Mouse (Mus musculus) heart, embryonic 10.5 days (tissue): ENCODE measurements around the gene Alpl. TPM values are rescaled to one million over a fixed set of nuclear protein-coding genes. Genes with fewer than 3 reads are reported as not detected.

ENCODE experiments used
- DNase-seq: peaks from one replicate; pipeline ENCODE4 v3.0.0-alpha.2; 2017; ENCODE audit warnings: low spot score
- H3K27ac ChIP-seq: fragments of 300-500 bp; sonication (generic); 2 replicates; pipeline ENCODE4 v1.5.1; 2016; ENCODE audit warnings: mild to moderate bottlenecking
- H3K27me3 ChIP-seq: fragments of 300-500 bp; sonication (generic); 2 replicates; pipeline ENCODE4 v1.6.1; 2016; ENCODE audit warnings: mild to moderate bottlenecking; ENCODE audit not compliant: poor library complexity, insufficient read depth, severe bottlenecking
- H3K36me3 ChIP-seq: fragments of 300-500 bp; sonication (generic); 2 replicates; pipeline ENCODE4 v1.6.1; 2016; ENCODE audit warnings: mild to moderate bottlenecking, moderate library complexity
- H3K4me1 ChIP-seq: fragments of 300-500 bp; sonication (generic); 2 replicates; pipeline ENCODE4 v1.6.1; 2016; ENCODE audit warnings: mild to moderate bottlenecking
- H3K4me3 ChIP-seq: fragments of 300-500 bp; sonication (generic); 2 replicates; pipeline ENCODE4 v1.5.1; 2016; ENCODE audit warnings: mild to moderate bottlenecking, moderate library complexity
- H3K9me3 ChIP-seq: fragments of 300-500 bp; sonication (generic); 2 replicates; pipeline ENCODE4 v1.6.1; 2016; ENCODE audit warnings: mild to moderate bottlenecking, moderate library complexity
- WGBS: fragments of 180-500 bp; shearing (Covaris S2); methylation state at CpG from one replicate; pipeline ENCODE4 v1.1.7; 2016; 5-methylcytosine and 5-hydroxymethylcytosine counted together
- polyA plus RNA-seq: library from polyadenylated mRNA; unstranded; fragments of >200 nt; fragmentation: Nextera tagmentation; extraction: Ambion mirVana; gene quantifications from 2 replicates; pipeline ENCODE4 v1.2.1, GENCODE M21; 2016

The Alpl gene
- polyA plus RNA-seq, 1 experiment from 2014 or later: 4.5 TPM

DNA sequence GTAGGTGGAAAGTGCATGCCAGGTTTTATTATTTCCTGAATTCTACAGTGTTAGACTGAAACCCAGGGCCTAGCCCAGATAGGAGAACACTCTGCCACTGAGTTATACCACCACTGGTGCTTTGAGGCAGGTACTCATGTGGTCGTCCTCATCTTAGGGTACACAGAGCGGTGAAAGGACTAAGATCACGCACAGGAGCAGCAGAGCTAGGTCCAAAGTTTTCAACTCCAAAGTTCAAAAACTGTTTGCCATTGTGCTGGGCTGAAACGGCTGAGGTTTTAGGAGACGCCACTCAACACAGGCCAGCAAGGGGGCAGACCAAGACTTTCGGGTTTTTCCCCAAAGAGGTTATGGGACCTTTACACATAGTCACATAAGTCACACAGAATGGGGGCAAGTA, 21.7 kb downstream of the Alpl start:
- 88% methylated on average over 6 of the region's 6 CpGs for WGBS
- DNase-seq: no peak
- no peaks in the 10 kb centered on the region for H3K36me3 ChIP-seq
- no peaks in the 10 kb centered on the region for H3K9me3 ChIP-seq
- H3K4me3 ChIP-seq: no peak overlapping the region
- H3K27me3 ChIP-seq: peaks cover 20% of the 10 kb centered on the region; the same call in 1 of the 2 replicates
- H3K4me1 ChIP-seq: peaks cover 24% of the 10 kb centered on the region
- H3K27ac ChIP-seq: no peak overlapping the region

DNA sequence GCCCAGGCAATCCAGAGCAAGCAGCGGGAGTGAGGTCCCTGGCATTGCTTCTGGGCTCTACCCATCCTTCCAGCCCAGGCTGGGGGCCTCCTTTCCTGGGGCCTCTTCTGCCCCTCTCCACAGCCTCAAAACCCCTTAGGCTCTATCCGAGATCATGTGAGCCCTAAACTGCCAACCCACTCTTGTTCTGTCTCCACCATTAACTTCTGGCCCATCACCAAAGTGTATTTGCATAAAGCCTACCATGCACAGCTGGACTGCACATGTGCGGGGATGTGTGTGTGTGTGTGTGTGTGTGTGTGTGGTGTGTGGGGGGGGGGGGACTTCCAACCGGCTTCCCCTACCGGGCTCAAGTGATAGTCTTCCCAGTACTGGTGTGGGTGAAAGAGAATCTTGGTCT, 22.2 kb downstream of the Alpl start:
- Histone ChIP-seq H3K9me3 (no peaks in the 10 kb centered on the region), H3K4me3 (no peak overlapping the region), H3K27ac (no peak overlapping the region), H3K27me3 (peaks cover 21% of the 10 kb centered on the region; the same call in 1 of the 2 replicates), H3K36me3 (no peaks in the 10 kb centered on the region), H3K4me1 (peaks cover 29% of the 10 kb centered on the region)
- DNase-seq: no peak
- WGBS: 78% methylated on average over 5 of the region's 5 CpGs

DNA sequence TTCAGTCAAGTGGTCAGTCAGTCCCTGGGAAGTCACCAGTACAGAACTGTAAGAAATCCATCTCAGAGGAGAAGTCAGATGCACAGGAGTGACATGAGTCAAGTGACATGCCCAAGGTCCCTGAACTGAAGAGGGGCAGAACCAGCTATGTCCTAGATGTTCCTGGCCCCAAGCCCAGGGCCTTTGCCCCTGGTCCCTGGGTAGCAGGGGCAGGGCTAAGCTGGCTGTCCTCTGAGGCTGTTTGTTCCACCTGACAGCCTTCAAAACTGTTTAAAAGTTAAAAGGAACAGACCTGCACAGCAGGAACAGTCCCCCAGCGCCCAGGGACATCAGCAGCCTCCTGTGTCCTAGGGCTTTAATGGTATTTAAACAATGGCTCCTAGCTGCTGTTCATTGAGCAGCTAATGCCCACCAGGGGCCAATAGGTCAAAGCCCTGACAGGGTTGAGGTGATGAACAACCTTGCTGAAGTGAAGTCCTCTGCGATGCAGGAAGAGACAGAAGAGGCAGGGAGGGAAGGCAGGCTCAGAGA, 22.8 kb downstream of the Alpl start:
- H3K9me3 ChIP-seq: no peaks in the 10 kb centered on the region
- no peak overlapping the region for H3K27ac ChIP-seq
- H3K36me3 ChIP-seq: no peaks in the 10 kb centered on the region
- H3K27me3 ChIP-seq: peaks cover 26% of the 10 kb centered on the region; the same call in 1 of the 2 replicates
- 36% methylated on average over 2 of the region's 2 CpGs for WGBS
- peaks cover 34% of the 10 kb centered on the region for H3K4me1 ChIP-seq
- no peak overlapping the region for H3K4me3 ChIP-seq
- no peak for DNase-seq

DNA sequence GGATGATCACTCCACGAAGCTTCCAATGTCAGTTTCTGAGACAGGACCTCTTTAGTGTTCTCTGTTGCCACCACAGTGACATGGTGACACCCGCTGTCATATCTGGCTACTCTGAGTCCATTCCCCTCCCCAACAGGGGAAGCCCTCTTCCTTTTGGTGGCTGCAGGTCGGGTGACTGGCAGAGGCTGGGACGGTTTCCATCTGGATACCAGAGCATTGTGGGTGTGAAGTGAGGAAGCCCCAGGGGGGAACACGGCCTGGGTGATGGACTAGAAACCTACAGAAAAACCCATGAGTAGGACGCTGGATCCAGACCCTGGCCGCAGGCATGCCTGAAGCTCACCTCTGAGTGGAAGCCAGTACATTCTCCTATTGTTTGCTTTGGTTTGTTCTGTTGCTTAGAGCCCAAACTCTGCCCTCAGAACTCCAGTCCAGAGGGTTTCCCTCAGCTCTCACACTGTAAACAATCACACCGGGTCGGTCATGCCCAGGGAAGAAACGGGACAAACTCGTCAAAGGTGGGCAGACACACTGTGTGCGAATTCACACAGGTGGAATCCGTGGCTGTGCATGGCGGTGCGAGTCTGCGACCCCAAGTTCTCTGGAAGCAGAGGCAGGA, 23.6 kb downstream of the Alpl start:
- Histone ChIP-seq H3K36me3 (no peaks in the 10 kb centered on the region), H3K27me3 (peaks cover 32% of the 10 kb centered on the region; the same call in 1 of the 2 replicates), H3K9me3 (no peaks in the 10 kb centered on the region), H3K4me3 (no peak overlapping the region), H3K27ac (no peak overlapping the region), H3K4me1 (peaks cover 40% of the 10 kb centered on the region)
- no peak for DNase-seq
- WGBS: 76% methylated on average over 16 of the region's 16 CpGs

DNA sequence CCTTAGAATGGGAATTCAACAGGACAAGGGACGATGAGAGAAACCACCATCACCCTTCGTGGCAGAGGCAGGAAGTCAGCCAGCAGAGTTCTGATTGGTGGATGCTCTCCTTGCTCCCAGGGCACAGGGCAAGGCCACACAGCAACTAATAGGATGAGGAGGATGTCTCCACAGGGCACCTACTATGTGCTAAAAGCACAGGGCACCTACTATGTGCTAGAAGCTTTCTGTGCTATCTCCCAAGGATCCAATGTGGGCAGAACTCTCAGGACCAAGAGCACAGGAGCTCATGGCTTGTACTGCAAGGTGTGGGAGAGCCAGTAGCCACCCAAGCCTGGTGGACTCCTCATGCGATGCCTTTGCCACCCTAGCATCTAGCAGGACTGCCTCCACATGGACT, 24.4 kb downstream of the Alpl start:
- DNase-seq: no peak
- H3K36me3 ChIP-seq: no peaks in the 10 kb centered on the region
- 59% methylated on average over 3 of the region's 3 CpGs for WGBS
- no peaks in the 10 kb centered on the region for H3K9me3 ChIP-seq
- H3K4me1 ChIP-seq: peaks cover 41% of the 10 kb centered on the region
- no peak overlapping the region for H3K4me3 ChIP-seq
- no peak overlapping the region for H3K27ac ChIP-seq
- H3K27me3 ChIP-seq: peaks cover 32% of the 10 kb centered on the region; the same call in 1 of the 2 replicates

DNA sequence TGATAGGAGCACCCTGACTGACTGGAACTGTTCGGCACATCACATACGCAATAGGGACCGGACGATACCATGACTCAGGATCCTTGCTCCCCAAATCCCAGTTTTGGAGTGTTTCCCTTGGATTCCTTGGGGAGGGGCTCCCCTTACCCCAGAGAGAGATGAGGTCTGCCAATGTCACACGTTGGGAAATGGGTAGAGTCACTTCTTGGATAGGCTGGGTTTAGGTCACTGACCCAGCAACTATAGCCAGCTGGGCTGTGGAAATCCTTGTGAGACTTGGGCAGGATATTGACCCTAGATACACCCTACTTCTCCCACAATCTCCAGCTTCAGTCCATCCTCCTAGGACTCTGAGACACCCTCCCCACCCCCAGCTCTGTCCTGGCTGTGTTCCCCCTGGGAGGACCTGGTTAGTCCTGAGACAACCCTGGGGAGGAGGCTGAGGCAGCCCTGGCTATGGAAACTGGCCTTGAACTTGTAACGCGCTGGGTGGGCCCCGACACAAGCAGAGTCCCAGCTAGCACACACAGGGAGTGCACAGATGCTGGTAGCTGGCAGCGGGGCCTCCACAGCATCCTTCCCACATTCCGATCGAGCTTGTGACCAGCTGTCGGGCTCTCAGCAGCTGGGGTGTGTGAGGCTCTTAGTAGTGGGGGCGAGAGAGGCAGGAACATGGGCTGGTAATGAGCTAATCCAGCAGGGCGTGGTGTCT, 25.1 kb downstream of the Alpl start:
- peak overlapping the region; percentile 25; the same call in 1 of the 2 replicates for H3K27ac ChIP-seq
- no peaks in the 10 kb centered on the region for H3K9me3 ChIP-seq
- H3K27me3 ChIP-seq: peaks cover 32% of the 10 kb centered on the region; the same call in 1 of the 2 replicates
- H3K4me1 ChIP-seq: peaks cover 48% of the 10 kb centered on the region
- H3K36me3 ChIP-seq: no peaks in the 10 kb centered on the region
- H3K4me3 ChIP-seq: no peak overlapping the region
- no peak for DNase-seq
- 58% methylated on average over 14 of the region's 14 CpGs for WGBS

DNA sequence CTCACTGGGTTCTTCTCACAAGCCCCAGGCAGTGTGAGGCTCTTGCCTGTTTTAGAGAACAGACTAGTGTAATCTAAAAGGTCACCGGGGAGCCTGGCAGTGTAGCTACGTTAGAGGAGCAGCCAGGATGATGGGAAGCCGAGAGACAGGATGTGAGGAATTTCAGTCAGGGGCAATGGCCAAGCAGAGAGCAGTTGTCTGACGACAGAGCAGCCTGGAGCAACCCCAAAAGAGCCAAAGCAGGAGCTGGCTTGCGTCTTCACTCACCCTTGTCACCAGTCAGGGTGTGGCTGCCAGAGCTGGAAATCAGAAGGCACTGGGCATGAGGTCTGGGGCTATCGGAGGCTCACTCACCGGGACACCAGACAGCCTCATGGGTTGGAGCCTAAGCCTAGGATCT, 26.5 kb downstream of the Alpl start:
- H3K9me3 ChIP-seq: no peaks in the 10 kb centered on the region
- peak overlapping the region; percentile 52 for H3K27ac ChIP-seq
- no peaks in the 10 kb centered on the region for H3K36me3 ChIP-seq
- H3K4me3 ChIP-seq: no peak overlapping the region
- H3K27me3 ChIP-seq: peaks cover 32% of the 10 kb centered on the region; the same call in 1 of the 2 replicates
- H3K4me1 ChIP-seq: peaks cover 59% of the 10 kb centered on the region
- DNase-seq: no peak
- 15% methylated on average over 7 of the region's 7 CpGs for WGBS

DNA sequence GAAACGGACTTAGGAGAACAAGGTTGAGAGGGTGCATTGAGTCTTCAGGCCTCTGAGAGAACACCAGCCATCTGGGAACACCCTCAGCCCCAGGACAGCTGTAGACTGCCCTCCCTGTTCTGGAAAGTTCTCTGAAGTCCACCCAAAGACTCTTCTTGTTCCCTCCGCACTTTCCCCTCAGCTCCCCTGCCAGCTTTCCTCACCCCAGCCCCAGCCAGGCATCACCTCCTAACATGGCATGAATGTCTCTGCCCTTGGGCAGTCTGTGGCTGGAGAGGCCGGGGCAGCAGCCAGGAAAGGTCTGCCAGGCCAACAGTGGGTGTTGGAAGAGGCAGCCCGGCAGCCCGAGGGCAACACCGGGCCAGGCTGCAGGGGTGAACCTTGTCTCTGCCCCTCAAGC, 27.4 kb downstream of the Alpl start:
- Histone ChIP-seq H3K27me3 (peaks cover 31% of the 10 kb centered on the region; the same call in 1 of the 2 replicates), H3K9me3 (no peaks in the 10 kb centered on the region), H3K4me1 (peaks cover 66% of the 10 kb centered on the region), H3K27ac (peak overlapping the region; percentile 10; the same call in 1 of the 2 replicates), H3K36me3 (no peaks in the 10 kb centered on the region), H3K4me3 (no peak overlapping the region)
- no peak for DNase-seq
- 73% methylated on average over 6 of the region's 6 CpGs for WGBS

DNA sequence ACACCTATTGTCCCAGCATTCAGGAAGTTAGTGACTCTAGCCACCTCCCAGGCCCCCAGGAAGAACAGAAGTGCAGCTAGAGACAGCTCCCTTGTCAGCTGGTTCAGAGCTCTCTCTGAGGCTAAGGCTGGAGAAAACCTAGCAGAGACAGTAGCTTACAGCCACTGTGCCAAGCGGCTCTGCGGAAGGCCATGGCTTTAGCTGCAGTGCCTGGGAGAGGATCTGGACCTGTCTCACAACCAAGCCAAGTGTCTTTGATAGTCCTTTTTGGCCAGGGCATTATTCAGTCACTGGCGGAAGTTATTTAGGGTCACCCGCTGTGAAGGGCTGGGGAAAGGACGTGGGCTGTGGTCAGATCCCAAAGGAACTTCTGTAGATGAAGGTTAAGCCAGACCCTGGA, 27.8 kb downstream of the Alpl start:
- H3K4me1 ChIP-seq: peaks cover 63% of the 10 kb centered on the region
- no peaks in the 10 kb centered on the region for H3K9me3 ChIP-seq
- 82% methylated on average over 5 of the region's 5 CpGs for WGBS
- no peak for DNase-seq
- H3K27ac ChIP-seq: 0 out of 2 replicates have a peak overlapping the region, but pooled peaks have one; percentile 31
- peaks cover 26% of the 10 kb centered on the region; the same call in 1 of the 2 replicates for H3K27me3 ChIP-seq
- H3K36me3 ChIP-seq: no peaks in the 10 kb centered on the region
- H3K4me3 ChIP-seq: no peak overlapping the region

DNA sequence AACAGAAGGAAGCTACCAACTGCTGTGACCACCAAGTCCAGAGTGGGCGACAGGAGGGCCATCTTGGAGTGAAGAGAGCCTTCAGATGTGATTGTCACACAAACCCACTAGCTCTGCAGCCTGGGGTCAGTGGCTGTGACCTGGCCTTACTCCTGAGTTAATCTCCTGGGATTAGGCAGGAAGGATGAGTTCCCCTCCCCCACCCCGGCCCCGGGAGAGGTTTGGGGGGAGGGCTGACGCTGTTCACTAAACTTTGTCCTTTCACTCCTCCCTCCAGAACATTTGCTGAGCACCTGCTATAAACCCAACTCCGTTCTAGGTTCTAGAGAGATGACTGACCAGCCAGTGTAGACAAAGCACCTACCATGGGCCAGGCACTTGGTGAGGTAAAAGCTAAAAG, 29.8 kb downstream of the Alpl start:
- Histone ChIP-seq H3K4me3 (no peak overlapping the region), H3K27ac (peak overlapping the region; percentile 44; the same call in 1 of the 2 replicates), H3K4me1 (peaks cover 58% of the 10 kb centered on the region), H3K9me3 (no peaks in the 10 kb centered on the region), H3K27me3 (peaks cover 19% of the 10 kb centered on the region; the same call in 1 of the 2 replicates), H3K36me3 (no peaks in the 10 kb centered on the region)
- no peak for DNase-seq
- WGBS: 23% methylated on average over 5 of the region's 5 CpGs

DNA sequence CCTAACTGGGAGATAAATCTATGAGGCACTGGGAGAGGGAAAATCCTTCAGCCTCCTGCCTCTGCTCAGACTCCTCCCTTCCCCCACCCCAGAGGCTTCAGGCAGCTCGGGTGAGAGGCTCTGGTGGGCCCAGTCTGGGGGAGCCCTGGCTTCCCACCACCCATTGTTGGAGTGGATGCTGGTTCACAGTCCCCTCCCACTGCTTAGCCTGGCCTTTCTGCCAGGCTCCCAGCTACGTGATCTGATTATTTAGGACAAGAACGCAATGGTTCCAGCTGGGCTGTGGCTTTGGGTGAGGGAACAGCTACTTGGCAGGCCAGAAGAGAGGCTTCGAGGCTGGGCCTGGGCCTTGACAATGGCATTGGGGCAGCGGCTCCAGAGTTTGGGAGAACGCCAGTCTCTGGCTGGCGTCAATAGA, 30.6 kb downstream of the Alpl start:
- Histone ChIP-seq H3K27ac (peak overlapping the region; percentile 44; the same call in 1 of the 2 replicates), H3K36me3 (no peaks in the 10 kb centered on the region), H3K9me3 (no peaks in the 10 kb centered on the region), H3K27me3 (0 out of 2 replicates have a peak, but pooled peaks cover 12% of the 10 kb centered on the region), H3K4me1 (peaks cover 51% of the 10 kb centered on the region), H3K4me3 (no peak overlapping the region)
- no peak for DNase-seq
- WGBS: 48% methylated on average over 7 of the region's 7 CpGs

DNA sequence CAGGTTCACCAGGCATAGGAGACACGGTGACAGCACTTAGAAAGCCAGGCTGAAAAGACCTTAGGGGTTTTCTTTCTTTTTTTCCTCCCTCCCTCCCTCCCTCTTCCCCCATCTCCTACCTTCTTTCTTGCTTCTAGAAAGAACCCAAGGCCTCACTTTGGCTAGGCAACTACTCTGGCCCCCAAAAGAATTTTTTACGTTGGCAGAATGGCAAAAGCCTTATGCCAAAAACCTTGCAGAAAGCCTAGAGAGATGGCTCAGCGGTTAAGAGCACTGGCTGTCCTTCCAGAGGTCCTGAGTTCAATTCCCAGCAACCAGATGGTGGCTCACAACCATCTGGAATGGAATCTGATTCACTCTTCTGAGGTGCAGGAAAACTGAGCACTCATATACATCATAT, 31.6 kb downstream of the Alpl start:
- no peaks in the 10 kb centered on the region for H3K36me3 ChIP-seq
- no peaks in the 10 kb centered on the region for H3K9me3 ChIP-seq
- WGBS: 75% methylated on average over 3 of the region's 3 CpGs
- no peak for DNase-seq
- 0 out of 2 replicates have a peak, but pooled peaks cover 12% of the 10 kb centered on the region for H3K27me3 ChIP-seq
- H3K27ac ChIP-seq: no peak overlapping the region
- no peak overlapping the region for H3K4me3 ChIP-seq
- peaks cover 43% of the 10 kb centered on the region for H3K4me1 ChIP-seq

DNA sequence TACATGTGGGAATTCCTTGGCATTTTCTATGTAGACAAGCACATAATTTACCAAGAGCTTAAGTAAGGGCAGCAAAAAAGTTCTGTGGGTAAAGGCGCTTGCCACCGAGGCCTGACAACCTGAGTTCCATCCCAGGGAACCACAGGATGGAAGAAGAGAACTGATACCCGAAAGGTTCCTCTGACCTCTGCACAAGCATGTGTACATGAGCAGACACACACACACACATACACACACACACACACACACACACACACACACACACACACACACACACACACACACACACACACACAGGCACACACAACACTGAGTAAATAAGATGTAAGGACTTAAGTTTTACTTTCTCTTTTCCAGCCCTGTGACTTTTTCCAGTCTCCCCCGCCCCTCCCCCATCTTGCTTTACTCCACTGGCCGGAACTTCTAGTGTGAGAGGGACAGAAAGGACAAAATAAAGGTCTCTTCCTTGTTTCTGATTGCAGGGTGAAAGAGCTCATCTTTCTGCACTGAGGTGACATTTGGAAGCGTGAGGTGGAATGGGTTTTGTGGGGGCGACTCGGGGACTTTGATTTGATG, 32.2 kb downstream of the Alpl start:
- Histone ChIP-seq H3K27ac (peak overlapping the region; percentile 22; the same call in 1 of the 2 replicates), H3K27me3 (0 out of 2 replicates have a peak, but pooled peaks cover 11% of the 10 kb centered on the region), H3K4me1 (peaks cover 37% of the 10 kb centered on the region), H3K4me3 (no peak overlapping the region), H3K36me3 (no peaks in the 10 kb centered on the region), H3K9me3 (no peaks in the 10 kb centered on the region)
- no peak for DNase-seq
- WGBS: 59% methylated on average over 8 of the region's 8 CpGs
